Mouse (Mus musculus): Measurements from ENCODE around the gene Nup188. TPM values are rescaled to one million over a fixed set of nuclear protein-coding genes. Genes with fewer than 3 reads are reported as not detected.

The Nup188 gene
- polyA plus RNA-seq, 1 experiment = 28.1 TPM

DNA sequence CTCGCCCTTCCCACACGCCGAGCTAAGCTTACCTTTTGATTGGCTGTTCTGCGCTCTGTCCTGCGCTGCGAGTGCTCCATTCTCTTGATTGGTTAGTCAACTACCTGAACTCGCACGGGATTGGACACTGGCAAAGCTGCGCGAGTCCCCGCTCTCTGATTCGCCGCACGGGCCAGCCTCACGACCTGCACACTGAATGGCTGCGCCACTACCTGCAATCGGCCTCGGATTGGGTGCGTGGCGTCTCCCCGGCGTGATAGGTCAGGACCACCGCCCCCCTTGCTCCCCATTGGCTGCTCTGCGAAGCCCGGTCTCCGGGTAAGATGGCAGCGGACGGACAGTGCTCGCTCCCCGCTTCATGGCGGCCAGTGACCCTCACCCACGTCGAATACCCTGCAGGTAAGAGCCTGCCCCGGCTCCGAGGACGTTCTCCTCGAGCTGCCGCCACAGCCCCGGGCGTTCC lies 105.9 kb downstream of the Nup188 start, which contains the start of gene Dolpp1:
TSS of gene Dolpp1 (plus strand) at position 141 of the 463 bp plus-strand sequence.
- under 1% methylated on average over 40 of the region's 40 CpGs for WGBS
- TF ChIP-seq CTCF (IDR thresholded peaks at IDR 0.05; ENCODE audit: insufficient read depth, low read length) (no peak), POLR2A (IDR thresholded peaks at IDR 0.05; ENCODE audit: borderline replicate concordance, extremely low read depth, low read depth, low read length) (peak; percentile 69; the same call in 1 of the 2 replicates)
- H3K4me1 ChIP-seq (ENCODE audit: control insufficient read depth, insufficient read depth, low read length) = no peaks in the 10 kb centered on the region
- H3K4me3 ChIP-seq (replicated peaks; ENCODE audit: extremely low read depth, low read depth, low read length) = peak within 1 kb of the TSS; percentile 84
- DNase-seq = peak; percentile 90

DNA sequence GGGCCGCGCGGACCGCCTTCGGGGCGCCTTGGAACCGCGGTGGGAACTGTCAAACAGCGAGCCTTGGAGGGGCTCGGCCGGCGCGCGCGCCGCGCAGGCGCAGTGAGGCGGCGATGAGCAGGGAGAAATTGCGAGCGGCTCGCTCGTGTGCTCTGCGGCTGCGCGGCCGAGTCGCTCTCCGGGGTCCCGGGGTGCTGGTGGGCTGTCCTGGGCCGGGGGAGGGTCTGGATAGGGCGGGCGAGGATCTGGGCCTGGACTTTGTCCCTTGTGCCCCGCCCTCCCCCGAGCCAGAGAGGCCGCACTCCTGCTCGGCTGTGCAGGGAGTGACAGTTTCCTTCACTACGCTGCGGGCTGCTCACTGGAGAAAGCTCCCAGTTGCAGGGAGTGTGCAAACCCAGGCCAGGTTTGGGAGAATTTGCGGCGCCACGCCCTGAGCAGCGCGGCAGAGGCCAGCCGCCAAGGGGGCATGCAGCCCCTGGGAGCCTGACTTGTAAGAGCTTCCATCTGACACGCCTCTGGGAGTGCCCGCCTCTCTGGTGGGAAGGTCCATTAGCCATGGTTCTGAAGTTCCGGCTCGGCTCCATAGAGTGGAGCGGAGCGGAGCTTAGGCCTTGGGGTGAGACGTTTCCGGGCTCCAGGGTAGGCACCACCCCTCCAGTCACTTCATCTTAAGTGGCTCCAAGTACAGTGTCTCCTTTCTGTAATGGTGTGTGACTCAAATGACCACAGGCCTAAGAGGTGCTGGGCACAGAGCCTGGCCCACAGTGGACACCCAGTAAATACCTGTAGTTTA lies 106.6 kb downstream of the Nup188 start:
- DNase-seq = peak; percentile 85
- H3K4me1 ChIP-seq (ENCODE audit: control insufficient read depth, insufficient read depth, low read length) = no peaks in the 10 kb centered on the region
- H3K4me3 ChIP-seq (replicated peaks; ENCODE audit: extremely low read depth, low read depth, low read length) = peak overlapping the region; percentile 84
- WGBS = under 1% methylated on average over 54 of the region's 54 CpGs
- TF ChIP-seq CTCF (IDR thresholded peaks at IDR 0.05; ENCODE audit: insufficient read depth, low read length) (no peak), POLR2A (IDR thresholded peaks at IDR 0.05; ENCODE audit: borderline replicate concordance, extremely low read depth, low read depth, low read length) (peak; percentile 38; the same call in 1 of the 2 replicates)

DNA sequence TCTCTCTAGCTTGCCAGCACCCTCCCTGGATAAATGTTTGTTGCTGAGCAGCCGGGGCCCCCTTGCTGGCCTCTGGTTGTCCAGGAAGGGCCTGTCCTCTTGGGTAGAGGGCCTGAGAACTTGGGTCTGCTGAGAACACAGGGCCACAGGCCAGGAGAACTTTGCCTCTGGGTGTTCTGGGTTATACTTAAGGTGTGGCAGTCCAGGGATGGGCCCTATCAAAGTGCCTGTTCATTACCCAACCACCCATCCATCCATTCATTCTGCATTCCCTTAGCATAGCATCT lies 107.1 kb downstream of the Nup188 start:
- Histone ChIP-seq H3K4me1 (ENCODE audit: control insufficient read depth, insufficient read depth, low read length) (no peaks in the 10 kb centered on the region), H3K4me3 (replicated peaks; ENCODE audit: extremely low read depth, low read depth, low read length) (peak overlapping the region; percentile 84)
- TF ChIP-seq POLR2A (IDR thresholded peaks at IDR 0.05; ENCODE audit: borderline replicate concordance, extremely low read depth, low read depth, low read length) (no peak), CTCF (IDR thresholded peaks at IDR 0.05; ENCODE audit: insufficient read depth, low read length) (no peak)
- no peak for DNase-seq
- WGBS = 29% methylated on average over 1 of the region's 1 CpGs

Other genes with a start within 250 kb of the Nup188 start
- 27.1 and 31.3 TPM in 2 replicates for gene Wdr34, start 237.5 kb upstream of the Nup188 start, polyA plus RNA-seq (2012; rRNA removed)
- gene Set, start 229.0 kb upstream of the Nup188 start, polyA plus RNA-seq (2012; rRNA removed) = 35.5 and 39.7 TPM in 2 replicates
- 29.0 and 31.3 TPM in 2 replicates for gene Pkn3, start 208.7 kb upstream of the Nup188 start, polyA plus RNA-seq (2012; rRNA removed)
- 63.0 and 65.3 TPM in 2 replicates for gene Zdhhc12, start 192.7 kb upstream of the Nup188 start, polyA plus RNA-seq (2012; rRNA removed)
- gene Zer1, start 161.8 kb upstream of the Nup188 start, polyA plus RNA-seq (2012; rRNA removed) = 52.0 and 56.6 TPM in 2 replicates
- gene Tbc1d13, start 152.7 kb upstream of the Nup188 start, polyA plus RNA-seq (2012; rRNA removed) = 43.3 and 56.6 TPM in 2 replicates
- gene Endog, start 114.9 kb upstream of the Nup188 start, polyA plus RNA-seq (2012; rRNA removed) = 58.1 and 87.9 TPM in 2 replicates
- 18.3 and 18.8 TPM in 2 replicates for gene Spout1, start 107.9 kb upstream of the Nup188 start, polyA plus RNA-seq (2012; rRNA removed)
- 23.5 and 51.9 TPM in 2 replicates for gene Kyat1, start 80.5 kb upstream of the Nup188 start, polyA plus RNA-seq (2012; rRNA removed)
- gene Lrrc8a, start 48.7 kb upstream of the Nup188 start, polyA plus RNA-seq (2012; rRNA removed) = 56.5 and 66.7 TPM in 2 replicates
- 11.6 and 18.8 TPM in 2 replicates for gene Gm28035, start 45.8 kb upstream of the Nup188 start, polyA plus RNA-seq (2012; rRNA removed)
- gene Phyhd1, start 20.2 kb upstream of the Nup188 start, polyA plus RNA-seq (2012; rRNA removed) = 16.0 and 23.9 TPM in 2 replicates
- not detected in 2 replicates for gene Gm28038, start 5.4 kb upstream of the Nup188 start, polyA plus RNA-seq (2012; rRNA removed)
- 21.1 and 22.2 TPM in 2 replicates for gene Dolk, start 63 bp upstream of the Nup188 start, polyA plus RNA-seq (2012; rRNA removed)
- gene Sh3glb2, start 72.9 kb downstream of the Nup188 start, polyA plus RNA-seq (2012; rRNA removed) = 132 and 136 TPM in 2 replicates
- 28.2 and 36.1 TPM in 2 replicates for gene Miga2, start 77.8 kb downstream of the Nup188 start, polyA plus RNA-seq (2012; rRNA removed)
- gene Dolpp1, start 105.9 kb downstream of the Nup188 start, polyA plus RNA-seq (2012; rRNA removed) = 49.1 and 55.6 TPM in 2 replicates
- 89.2 and 103 TPM in 2 replicates for gene Crat, start 129.4 kb downstream of the Nup188 start, polyA plus RNA-seq (2012; rRNA removed)
- 131 and 136 TPM in 2 replicates for gene Ptpa, start 129.6 kb downstream of the Nup188 start, polyA plus RNA-seq (2012; rRNA removed)
- gene Ier5l, start 187.8 kb downstream of the Nup188 start, polyA plus RNA-seq (2012; rRNA removed) = 12.6 and 22.5 TPM in 2 replicates

Measured in lung, adult 2 months (tissue).